Mouse (Mus musculus): ENCODE measurements around the gene Zmym4.

DNA sequence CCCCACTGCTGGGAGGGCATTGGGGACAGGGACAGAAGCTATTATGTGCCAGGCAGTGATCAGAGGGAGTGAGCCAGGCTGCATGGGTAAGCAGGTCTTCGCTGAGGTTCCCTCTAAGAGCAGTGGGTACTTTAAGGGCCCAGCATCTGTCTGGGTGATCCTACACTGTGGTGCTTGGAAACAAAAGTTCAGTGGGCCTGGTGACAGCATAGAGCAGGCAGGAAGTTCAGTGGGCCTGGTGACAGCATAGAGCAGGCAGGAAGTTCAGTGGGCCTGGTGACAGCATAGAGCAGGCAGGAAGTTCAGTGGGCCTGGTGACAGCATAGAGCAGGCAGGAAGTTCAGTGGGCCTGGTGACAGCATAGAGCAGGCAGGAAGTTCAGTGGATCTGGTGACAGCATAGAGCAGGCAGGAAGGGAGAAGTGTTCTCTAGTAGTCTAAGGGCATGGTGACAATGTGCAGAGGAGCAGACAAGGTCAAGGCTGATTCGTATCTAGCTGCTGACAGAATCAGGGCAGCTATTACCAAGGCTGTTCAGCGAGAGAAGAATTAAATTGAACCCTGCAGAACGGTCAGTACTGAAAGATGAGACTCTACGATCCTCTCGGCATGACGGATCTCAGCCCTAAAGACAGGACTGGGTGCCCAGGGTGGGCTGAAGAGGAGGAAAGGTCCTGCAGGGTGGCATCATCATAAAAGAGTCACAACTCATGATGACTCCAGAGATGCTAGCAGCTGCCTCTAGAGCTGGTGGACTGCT lies 117.7 kb downstream of the Zmym4 start:
- no peak for TF ChIP-seq EP300 (IDR thresholded peaks at IDR 0.05; ENCODE audit: low read depth)
- TF ChIP-seq CTCF (IDR thresholded peaks at IDR 0.05; ENCODE audit: low read depth): no peak
